Mouse (Mus musculus) E14TG2a.4 (cell line): Measurements from ENCODE around the gene Iscu.

Source experiments
- CTCF ChIP-seq: conservative IDR thresholded peaks from 2 replicates; pipeline ENCODE4 v1.5.1; 2014; ENCODE audit warnings: low read length
- NANOG ChIP-seq: IDR thresholded peaks from 2 replicates; pipeline ENCODE4 v1.6.1; 2014; ENCODE audit warnings: borderline replicate concordance, low read length, mixed read lengths
- POU5F1 ChIP-seq: IDR thresholded peaks from 2 replicates; pipeline ENCODE4 v1.6.1; 2014; ENCODE audit warnings: low read length, borderline replicate concordance

- TF ChIP-seq CTCF (no peak), POU5F1 (no peak), NANOG (no peak)
Observed at GRCm38 (mm10) chr5:113726618-113727017, 45.9 kb upstream of the Iscu start.
